Mouse (Mus musculus) skeletal muscle tissue, postnatal 0 days (tissue): ENCODE measurements around the gene Mmp19. TPM values are rescaled to one million over a fixed set of nuclear protein-coding genes. Genes with fewer than 3 reads are reported as not detected.

Experiments
- polyA plus RNA-seq: library from polyadenylated mRNA; unstranded; fragments of >200 nt; fragmentation: Nextera tagmentation; extraction: Ambion mirVana; gene quantifications from 2 replicates; pipeline ENCODE4 v1.2.1, GENCODE M21; 2015

Mmp19 gene
- polyA plus RNA-seq = 0.99 and 2.1 TPM in 2 replicates

DNA sequence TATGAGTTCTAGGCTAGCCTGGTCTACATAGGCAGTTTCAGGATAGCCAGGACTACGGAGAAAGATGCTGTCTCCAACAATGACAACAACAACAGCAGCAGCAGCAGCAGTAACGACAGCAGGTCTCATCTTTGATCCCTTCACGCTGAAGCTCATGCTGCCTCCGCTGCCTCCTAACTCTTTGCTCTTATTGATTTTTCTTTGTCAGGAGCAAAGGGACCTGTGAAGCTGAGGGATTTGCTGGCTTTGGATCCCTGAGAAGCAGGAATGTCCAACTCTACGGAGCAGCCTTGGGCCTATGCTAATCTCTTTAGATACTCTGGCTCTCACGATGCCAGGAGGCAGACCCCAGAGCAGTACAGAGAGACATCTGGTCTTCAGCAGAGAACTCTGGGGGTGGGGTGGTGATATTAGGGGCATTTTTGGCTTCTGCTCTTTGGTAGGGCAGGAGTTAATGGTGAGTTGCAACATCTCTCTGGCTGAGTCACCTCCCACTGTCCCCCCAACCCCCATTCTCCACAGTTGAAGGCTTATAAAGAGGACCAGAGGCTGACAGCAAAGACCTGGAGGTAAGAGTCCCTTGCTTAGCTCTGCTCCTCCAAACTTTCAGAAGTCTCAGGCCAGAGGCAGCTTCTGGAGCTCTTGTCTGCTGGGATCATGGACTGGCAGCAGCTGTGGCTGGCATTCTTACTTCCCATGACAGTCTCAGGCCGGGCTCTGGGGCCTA lies at the start of gene Mmp19:
Gene Mmp19, plus strand, starts transcription at position 513 of the 727 bp plus-strand sequence.

DNA sequence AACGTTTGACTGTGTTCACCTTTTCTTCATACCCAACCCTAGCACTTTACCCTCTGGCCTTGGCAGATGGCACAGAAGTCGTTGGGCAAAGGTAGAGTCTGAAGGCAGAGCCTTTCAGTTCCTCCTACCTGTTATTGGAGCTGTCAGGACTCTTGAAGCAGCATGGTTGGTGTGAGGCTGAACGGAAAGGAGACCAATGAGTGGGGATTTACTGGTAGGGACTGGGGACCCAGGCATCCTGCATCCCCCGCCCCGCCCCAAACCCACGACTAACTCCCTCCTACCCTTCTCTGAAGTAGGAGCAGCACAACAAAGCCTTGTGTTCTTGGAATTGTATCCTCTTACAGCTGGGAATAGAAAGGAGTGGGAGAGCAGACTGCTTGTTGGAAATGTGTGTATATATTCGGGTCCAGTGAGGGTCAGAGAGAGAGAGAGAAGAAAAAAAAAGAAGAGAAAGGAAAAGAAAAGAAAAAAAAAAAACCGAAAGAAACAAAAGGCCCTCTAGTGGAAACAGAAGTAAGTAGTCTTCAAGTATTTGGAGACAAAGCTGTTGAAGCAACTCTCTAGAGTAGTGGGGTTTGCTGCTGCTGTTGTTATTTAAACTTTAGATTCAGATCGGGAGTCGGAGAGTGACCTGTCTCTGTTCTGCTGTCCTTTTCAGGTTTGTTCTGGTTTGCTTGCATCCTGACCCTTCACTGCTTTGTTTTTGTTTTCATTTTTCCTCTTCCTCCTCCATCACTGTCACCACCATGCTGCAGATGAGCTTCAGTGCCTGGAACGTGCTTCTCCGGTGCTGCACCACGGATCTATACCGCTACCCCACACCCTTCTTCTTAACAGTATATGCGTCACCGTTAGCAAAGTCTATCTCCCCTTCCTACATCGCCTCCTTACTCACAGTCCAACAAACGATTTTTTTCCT lies 45.8 kb upstream of the Mmp19 start, which contains the start of gene Dgka:
Gene Dgka, minus strand, starts transcription at position 176 of the 922 bp plus-strand sequence.

DNA sequence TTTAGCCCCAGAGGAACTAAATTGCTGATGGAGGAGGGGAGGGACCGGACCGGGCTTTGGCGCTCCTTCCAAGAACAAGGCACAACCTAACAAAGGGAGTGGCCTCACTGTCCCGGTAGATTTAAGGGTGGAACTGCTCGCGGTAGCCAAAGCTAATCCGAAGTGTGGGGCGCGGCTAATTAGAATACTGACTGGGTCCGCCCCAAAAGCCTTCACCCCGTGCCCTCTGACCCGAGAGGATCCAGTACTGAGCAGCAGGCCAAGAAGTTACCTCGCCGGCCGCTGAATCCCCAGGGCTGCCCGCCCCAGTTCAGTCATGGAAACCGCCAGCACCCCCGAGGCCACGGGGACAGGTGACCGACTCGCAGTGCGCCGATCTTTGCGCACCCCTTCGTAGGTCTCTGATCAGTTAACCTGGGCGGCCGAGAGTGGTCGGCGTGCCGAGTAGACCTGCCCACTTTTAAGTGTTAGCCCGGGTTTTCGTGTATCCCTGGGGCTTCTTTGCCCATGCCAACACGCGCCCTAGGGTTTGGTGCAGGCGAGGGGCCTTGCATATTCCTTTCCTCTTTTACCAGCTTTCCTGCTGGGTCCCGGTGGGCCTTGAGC lies 43.0 kb upstream of the Mmp19 start, which contains the start of gene Pym1:
Gene Pym1, plus strand, starts transcription at position 244 of the 606 bp plus-strand sequence.

DNA sequence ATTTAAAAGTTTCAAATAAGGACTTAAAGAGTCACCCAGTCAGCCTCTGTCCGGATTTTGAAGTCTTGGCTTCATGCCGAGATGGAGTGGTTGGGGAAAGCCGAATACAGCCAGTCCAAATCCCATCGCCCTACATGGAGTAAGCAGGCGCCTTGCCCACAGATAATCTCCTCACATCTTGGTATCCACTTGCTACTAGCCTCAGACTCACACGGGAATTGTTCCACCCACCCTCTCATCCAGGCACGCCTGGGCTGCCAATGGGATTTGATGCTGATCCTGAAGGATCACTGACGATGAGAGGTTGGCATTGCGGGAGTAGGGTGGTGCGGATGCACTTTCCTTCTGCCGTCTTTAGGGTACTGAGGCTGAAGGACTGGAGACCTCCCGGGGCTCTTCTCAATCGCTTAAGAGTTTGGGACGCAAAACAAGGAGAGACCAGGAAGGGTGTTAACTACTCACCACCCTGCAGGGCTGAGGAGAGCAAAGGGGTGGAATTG lies 13.1 kb downstream of the Mmp19 start, which contains the start of gene Dnajc14:
Gene Dnajc14, plus strand, starts transcription at position 292 of the 500 bp plus-strand sequence.

DNA sequence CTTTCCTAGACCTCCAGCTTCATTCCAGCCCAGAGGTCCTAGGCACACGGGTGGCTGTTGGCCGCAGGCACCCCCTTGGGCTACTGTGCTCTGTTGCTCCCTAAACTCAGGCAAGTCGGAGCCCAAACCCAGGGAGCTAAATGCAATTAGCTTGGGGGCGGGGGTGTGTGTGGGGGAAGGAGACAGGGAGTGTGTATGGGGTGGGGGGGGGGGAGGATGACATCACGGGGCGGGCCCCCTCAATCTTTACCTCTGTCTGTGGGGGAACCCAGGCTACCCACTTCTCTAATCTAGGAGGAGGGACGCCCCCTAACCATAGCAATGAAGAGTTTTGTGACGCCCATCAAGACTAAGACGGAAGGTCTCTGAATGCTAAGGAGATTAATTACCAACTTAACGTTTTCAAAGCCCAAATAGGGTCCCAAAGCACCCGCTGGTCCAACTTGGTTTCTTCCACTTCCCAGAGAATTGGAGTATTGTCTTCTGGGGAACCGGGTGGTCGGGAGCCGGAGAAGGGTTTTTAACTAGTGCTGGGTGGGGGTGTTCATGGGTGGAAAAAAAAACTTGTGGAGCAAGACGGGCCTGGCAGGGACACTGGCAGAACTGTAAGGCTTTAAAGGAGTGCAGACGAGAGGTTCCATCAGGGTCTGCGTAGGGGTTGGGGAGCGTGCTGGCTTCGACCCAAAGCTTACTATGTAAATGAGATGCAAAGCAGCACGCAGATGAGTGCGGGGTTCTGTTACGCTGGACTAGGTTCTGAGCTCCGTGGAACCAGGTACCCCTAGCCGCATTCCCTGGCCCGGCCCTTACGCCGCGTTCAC lies 13.8 kb downstream of the Mmp19 start, which contains the start of gene Tmem198b:
Gene Tmem198b, minus strand, starts transcription at position 100 of the 821 bp plus-strand sequence.

DNA sequence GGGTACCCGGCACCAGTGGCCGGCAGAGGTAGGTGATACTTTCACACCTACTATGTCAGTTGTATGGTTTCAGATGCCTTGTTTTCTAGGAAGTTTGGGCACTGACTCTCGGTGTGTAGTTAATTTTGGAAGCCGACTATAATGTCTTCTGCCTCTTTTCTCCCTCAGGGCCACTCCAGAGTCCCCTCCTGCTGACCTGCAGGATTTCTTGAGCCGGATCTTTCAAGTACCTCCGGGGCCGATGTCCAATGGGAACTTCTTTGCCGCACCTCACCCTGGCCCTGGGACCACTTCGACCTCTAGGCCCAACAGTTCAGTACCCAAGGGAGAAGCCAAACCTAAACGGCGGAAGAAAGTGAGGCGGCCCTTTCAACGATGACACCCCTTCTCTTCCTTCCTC lies 26.3 kb downstream of the Mmp19 start, which contains the start of gene Sarnp:
Gene Sarnp, plus strand, starts transcription at position 301 of the 400 bp plus-strand sequence.

DNA sequence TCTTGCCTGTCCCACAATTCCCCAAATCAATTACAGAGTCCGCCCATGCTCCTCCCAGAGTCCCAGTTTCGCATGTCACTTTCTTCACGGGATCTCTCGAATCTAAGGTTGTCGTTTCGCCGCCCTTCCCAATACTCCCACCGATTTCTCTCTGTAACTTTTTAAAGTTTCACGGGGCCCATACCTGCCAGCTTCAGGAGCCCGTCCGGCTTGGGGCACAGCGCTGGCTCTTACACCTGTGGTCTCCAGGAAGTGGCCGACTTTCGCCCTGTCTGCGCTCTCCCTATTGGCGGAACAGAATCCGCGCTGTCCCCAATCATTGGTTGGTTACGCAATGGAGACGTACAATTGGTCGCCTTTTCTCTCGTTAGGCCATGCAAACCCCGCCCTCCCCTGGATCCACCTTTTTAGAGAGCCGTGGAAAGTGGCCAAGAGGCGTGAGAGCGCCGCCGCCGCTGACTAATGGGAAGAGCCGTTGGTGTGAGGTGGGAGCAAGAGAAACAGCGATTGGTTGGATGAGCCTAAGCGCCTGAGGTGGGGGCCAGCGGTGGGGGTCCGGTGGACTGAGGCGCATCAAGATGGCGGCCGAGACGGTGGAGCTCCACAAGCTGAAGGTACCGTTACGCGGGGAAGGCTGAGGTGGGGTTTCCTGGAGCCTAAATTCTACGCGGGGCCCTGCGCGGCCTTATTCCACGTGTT lies 30.8 kb downstream of the Mmp19 start, which contains the start of gene Ormdl2:
Gene Ormdl2, minus strand, starts transcription at position 288 of the 699 bp plus-strand sequence.

Other genes with a start within 250 kb of the Mmp19 start
- gene Zc3h10, start 243.1 kb upstream of the Mmp19 start, polyA plus RNA-seq = 4.7 and 6.6 TPM in 2 replicates
- 2,311 and 2,586 TPM in 2 replicates for gene Rpl41, start 241.6 kb upstream of the Mmp19 start, polyA plus RNA-seq
- gene Pa2g4, start 224.9 kb upstream of the Mmp19 start, polyA plus RNA-seq = 73.4 and 83.9 TPM in 2 replicates
- 8.4 and 9.2 TPM in 2 replicates for gene Erbb3, start 201.3 kb upstream of the Mmp19 start, polyA plus RNA-seq
- gene Rps26, start 164.2 kb upstream of the Mmp19 start, polyA plus RNA-seq = 419 and 480 TPM in 2 replicates
- gene Ikzf4, start 144.9 kb upstream of the Mmp19 start, polyA plus RNA-seq = 0.54 and 0.66 TPM in 2 replicates
- 12.8 and 16.8 TPM in 2 replicates for gene Suox, start 116.8 kb upstream of the Mmp19 start, polyA plus RNA-seq
- 58.5 and 60.0 TPM in 2 replicates for gene Rab5b, start 94.6 kb upstream of the Mmp19 start, polyA plus RNA-seq
- 1.7 and 1.9 TPM in 2 replicates for gene Pmel, start 86.7 kb upstream of the Mmp19 start, polyA plus RNA-seq
- gene Cdk2, start 85.9 kb upstream of the Mmp19 start, polyA plus RNA-seq = 38.7 and 40.5 TPM in 2 replicates
- gene Dgka, start 46.1 kb upstream of the Mmp19 start, polyA plus RNA-seq = 3.7 and 5.1 TPM in 2 replicates
- gene Pym1, start 43.0 kb upstream of the Mmp19 start, polyA plus RNA-seq = 13.7 and 17.7 TPM in 2 replicates
- gene Dnajc14, start 13.2 kb downstream of the Mmp19 start, polyA plus RNA-seq = 28.7 TPM in 2 replicates
- gene Tmem198b, start 13.5 kb downstream of the Mmp19 start, polyA plus RNA-seq = 11.2 and 11.9 TPM in 2 replicates
- gene Sarnp, start 26.4 kb downstream of the Mmp19 start, polyA plus RNA-seq = 85.9 and 110 TPM in 2 replicates
- 14.4 and 18.7 TPM in 2 replicates for gene Ormdl2, start 30.7 kb downstream of the Mmp19 start, polyA plus RNA-seq
- 1.7 and 2.1 TPM in 2 replicates for gene Gdf11, start 100.8 kb downstream of the Mmp19 start, polyA plus RNA-seq
- gene Cd63, start 110.1 kb downstream of the Mmp19 start, polyA plus RNA-seq = 697 and 764 TPM in 2 replicates
- 15.9 and 16.8 TPM in 2 replicates for gene Rdh5, start 132.0 kb downstream of the Mmp19 start, polyA plus RNA-seq
- 280 and 296 TPM in 2 replicates for gene Bloc1s1, start 133.1 kb downstream of the Mmp19 start, polyA plus RNA-seq
- 80.0 and 81.3 TPM in 2 replicates for gene Itga7, start 142.9 kb downstream of the Mmp19 start, polyA plus RNA-seq
- 0.12 and 1.8 TPM in 2 replicates for gene Mettl7b, start 170.1 kb downstream of the Mmp19 start, polyA plus RNA-seq
- not detected in 2 replicates for gene Olfr9, start 198.5 kb downstream of the Mmp19 start, polyA plus RNA-seq
- gene Olfr763, start 219.9 kb downstream of the Mmp19 start, polyA plus RNA-seq = not detected in 2 replicates
- not detected in 2 replicates for gene Olfr764-ps1, start 249.0 kb downstream of the Mmp19 start, polyA plus RNA-seq